Mouse (Mus musculus): ENCODE measurements around the gene Helz2. TPM values are rescaled to one million over a fixed set of nuclear protein-coding genes. Genes with fewer than 3 reads are reported as not detected.

Gene Helz2
- polyA plus RNA-seq, 1 experiment from 2014 or later: 1.9 TPM

GRCm38 (mm10) chr2:181242314-181242665 lies 463 bp upstream of the Helz2 start:
- H3K9me3 ChIP-seq (replicated peaks; ENCODE audit: control insufficient read depth, low read length): no peaks in the 10 kb centered on the region
- peak overlapping the region; percentile 71 for H3K4me2 ChIP-seq (ENCODE audit: low read depth, low read length)
- WGBS: 52% methylated on average over 3 of the region's 3 CpGs
- H3K4me3 ChIP-seq (replicated peaks; ENCODE audit: low read length): peak overlapping the region; percentile 68
- peak overlapping the region; percentile 84 for H3K9ac ChIP-seq (ENCODE audit: low read length)
- no peak for ATAC-seq (ENCODE audit: insufficient read depth, low FRiP score)
- no peaks in the 10 kb centered on the region for H3K36me3 ChIP-seq (ENCODE audit: control insufficient read depth, insufficient read depth, low read length)
- peaks cover 4% of the 10 kb centered on the region for H3K4me1 ChIP-seq (ENCODE audit: control insufficient read depth, insufficient read depth, low read length)
- no peaks in the 10 kb centered on the region for H3K27me3 ChIP-seq (ENCODE audit: control insufficient read depth, insufficient read depth, low read length)
- no peak overlapping the region for H3K27ac ChIP-seq (ENCODE audit: low read length)

- ATAC-seq (ENCODE audit: insufficient read depth, low FRiP score): no peak
- Histone ChIP-seq H3K27me3 (ENCODE audit: control insufficient read depth, insufficient read depth, low read length) (no peaks in the 10 kb centered on the region), H3K27ac (ENCODE audit: low read length) (no peak overlapping the region), H3K36me3 (ENCODE audit: control insufficient read depth, insufficient read depth, low read length) (no peaks in the 10 kb centered on the region), H3K9ac (ENCODE audit: low read length) (peak overlapping the region; percentile 84), H3K4me2 (ENCODE audit: low read depth, low read length) (peak overlapping the region; percentile 71), H3K4me1 (ENCODE audit: control insufficient read depth, insufficient read depth, low read length) (peaks cover 4% of the 10 kb centered on the region), H3K9me3 (replicated peaks; ENCODE audit: control insufficient read depth, low read length) (no peaks in the 10 kb centered on the region), H3K4me3 (replicated peaks; ENCODE audit: low read length) (peak overlapping the region; percentile 68)
- 86% methylated on average over 13 of the region's 13 CpGs for WGBS
Measured at GRCm38 (mm10) chr2:181240806-181241440, 904 bp downstream of the Helz2 start.

GRCm38 (mm10) chr2:181239261-181239660 lies 2.6 kb downstream of the Helz2 start:
- Histone ChIP-seq H3K27ac (ENCODE audit: low read length) (no peak overlapping the region), H3K4me2 (ENCODE audit: low read depth, low read length) (no peak overlapping the region), H3K4me1 (ENCODE audit: control insufficient read depth, insufficient read depth, low read length) (peaks cover 4% of the 10 kb centered on the region), H3K36me3 (ENCODE audit: control insufficient read depth, insufficient read depth, low read length) (no peaks in the 10 kb centered on the region), H3K27me3 (ENCODE audit: control insufficient read depth, insufficient read depth, low read length) (no peaks in the 10 kb centered on the region), H3K9me3 (replicated peaks; ENCODE audit: control insufficient read depth, low read length) (no peaks in the 10 kb centered on the region), H3K9ac (ENCODE audit: low read length) (no peak overlapping the region), H3K4me3 (replicated peaks; ENCODE audit: low read length) (no peak overlapping the region)
- 93% methylated on average over 9 of the region's 9 CpGs for WGBS
- ATAC-seq (ENCODE audit: insufficient read depth, low FRiP score): no peak

- no peak overlapping the region for H3K4me2 ChIP-seq (ENCODE audit: low read depth, low read length)
- H3K36me3 ChIP-seq (ENCODE audit: control insufficient read depth, insufficient read depth, low read length): no peaks in the 10 kb centered on the region
- no peak overlapping the region for H3K27ac ChIP-seq (ENCODE audit: low read length)
- H3K9ac ChIP-seq (ENCODE audit: low read length): no peak overlapping the region
- H3K4me1 ChIP-seq (ENCODE audit: control insufficient read depth, insufficient read depth, low read length): peaks cover 4% of the 10 kb centered on the region
- no peaks in the 10 kb centered on the region for H3K27me3 ChIP-seq (ENCODE audit: control insufficient read depth, insufficient read depth, low read length)
- 65% methylated on average over 2 of the region's 2 CpGs for WGBS
- H3K4me3 ChIP-seq (replicated peaks; ENCODE audit: low read length): no peak overlapping the region
- H3K9me3 ChIP-seq (replicated peaks; ENCODE audit: control insufficient read depth, low read length): no peaks in the 10 kb centered on the region
- ATAC-seq (ENCODE audit: insufficient read depth, low FRiP score): no peak
Measured at GRCm38 (mm10) chr2:181238861-181239260, 3.0 kb downstream of the Helz2 start.

GRCm38 (mm10) chr2:181238091-181238610 lies 3.7 kb downstream of the Helz2 start:
- H3K27me3 ChIP-seq (ENCODE audit: control insufficient read depth, insufficient read depth, low read length): no peaks in the 10 kb centered on the region
- 80% methylated on average over 10 of the region's 10 CpGs for WGBS

GRCm38 (mm10) chr2:181237251-181238014 lies 4.4 kb downstream of the Helz2 start:
- H3K4me1 ChIP-seq (ENCODE audit: control insufficient read depth, insufficient read depth, low read length): peaks cover 4% of the 10 kb centered on the region
- H3K4me2 ChIP-seq (ENCODE audit: low read depth, low read length): no peak overlapping the region
- H3K36me3 ChIP-seq (ENCODE audit: control insufficient read depth, insufficient read depth, low read length): no peaks in the 10 kb centered on the region
- no peaks in the 10 kb centered on the region for H3K9me3 ChIP-seq (replicated peaks; ENCODE audit: control insufficient read depth, low read length)
- no peak for ATAC-seq (ENCODE audit: insufficient read depth, low FRiP score)
- H3K4me3 ChIP-seq (replicated peaks; ENCODE audit: low read length): no peak overlapping the region
- H3K9ac ChIP-seq (ENCODE audit: low read length): no peak overlapping the region
- H3K27me3 ChIP-seq (ENCODE audit: control insufficient read depth, insufficient read depth, low read length): no peaks in the 10 kb centered on the region
- WGBS: 86% methylated on average over 17 of the region's 17 CpGs
- no peak overlapping the region for H3K27ac ChIP-seq (ENCODE audit: low read length)

More at GRCm38 (mm10) chr2:181238091-181238610, 3.7 kb downstream of the Helz2 start:
- Histone ChIP-seq H3K9me3 (replicated peaks; ENCODE audit: control insufficient read depth, low read length) (no peaks in the 10 kb centered on the region), H3K4me3 (replicated peaks; ENCODE audit: low read length) (no peak overlapping the region), H3K4me1 (ENCODE audit: control insufficient read depth, insufficient read depth, low read length) (peaks cover 4% of the 10 kb centered on the region), H3K36me3 (ENCODE audit: control insufficient read depth, insufficient read depth, low read length) (no peaks in the 10 kb centered on the region), H3K4me2 (ENCODE audit: low read depth, low read length) (no peak overlapping the region), H3K9ac (ENCODE audit: low read length) (no peak overlapping the region), H3K27ac (ENCODE audit: low read length) (no peak overlapping the region)
- ATAC-seq (ENCODE audit: insufficient read depth, low FRiP score): no peak

- H3K9me3 ChIP-seq (replicated peaks; ENCODE audit: control insufficient read depth, low read length): no peaks in the 10 kb centered on the region
- H3K36me3 ChIP-seq (ENCODE audit: control insufficient read depth, insufficient read depth, low read length): no peaks in the 10 kb centered on the region
- no peak overlapping the region for H3K4me2 ChIP-seq (ENCODE audit: low read depth, low read length)
- H3K27me3 ChIP-seq (ENCODE audit: control insufficient read depth, insufficient read depth, low read length): no peaks in the 10 kb centered on the region
- H3K27ac ChIP-seq (ENCODE audit: low read length): no peak overlapping the region
- WGBS: 83% methylated on average over 23 of the region's 23 CpGs
- H3K9ac ChIP-seq (ENCODE audit: low read length): no peak overlapping the region
- ATAC-seq (ENCODE audit: insufficient read depth, low FRiP score): no peak
- no peak overlapping the region for H3K4me3 ChIP-seq (replicated peaks; ENCODE audit: low read length)
- no peaks in the 10 kb centered on the region for H3K4me1 ChIP-seq (ENCODE audit: control insufficient read depth, insufficient read depth, low read length)
Measured at GRCm38 (mm10) chr2:181235681-181236566, 5.9 kb downstream of the Helz2 start.

- no peak for ATAC-seq (ENCODE audit: insufficient read depth, low FRiP score)
- Histone ChIP-seq H3K36me3 (ENCODE audit: control insufficient read depth, insufficient read depth, low read length) (no peaks in the 10 kb centered on the region), H3K4me1 (ENCODE audit: control insufficient read depth, insufficient read depth, low read length) (no peaks in the 10 kb centered on the region), H3K4me3 (replicated peaks; ENCODE audit: low read length) (no peak overlapping the region), H3K4me2 (ENCODE audit: low read depth, low read length) (no peak overlapping the region), H3K9ac (ENCODE audit: low read length) (no peak overlapping the region), H3K27me3 (ENCODE audit: control insufficient read depth, insufficient read depth, low read length) (no peaks in the 10 kb centered on the region), H3K9me3 (replicated peaks; ENCODE audit: control insufficient read depth, low read length) (no peaks in the 10 kb centered on the region), H3K27ac (ENCODE audit: low read length) (no peak overlapping the region)
- WGBS: 89% methylated on average over 11 of the region's 11 CpGs
Measured at GRCm38 (mm10) chr2:181234680-181235079, 7.1 kb downstream of the Helz2 start.
